Mouse (Mus musculus): Measurements from ENCODE around the gene Nckap5.

- TF ChIP-seq UBTF (IDR thresholded peaks at IDR 0.05; ENCODE audit: low read depth, low read length) (no peak), EP300 (IDR thresholded peaks at IDR 0.05; ENCODE audit: low read length) (no peak)
These were observed 148.8 kb downstream of the Nckap5 start for GRCm38 (mm10) chr1:126681773-126682172.
